Mouse (Mus musculus): Measurements from ENCODE around the gene Bbof1. TPM values are rescaled to one million over a fixed set of nuclear protein-coding genes. Genes with fewer than 3 reads are reported as not detected.
A peak's percentile ranks its signal among the peaks of the same experiment; 100 is the strongest.

Bbof1 gene
- total RNA-seq, 4 experiments from 2014 or later, result 5.8 to 8.9 (median 6.2) TPM

DNA sequence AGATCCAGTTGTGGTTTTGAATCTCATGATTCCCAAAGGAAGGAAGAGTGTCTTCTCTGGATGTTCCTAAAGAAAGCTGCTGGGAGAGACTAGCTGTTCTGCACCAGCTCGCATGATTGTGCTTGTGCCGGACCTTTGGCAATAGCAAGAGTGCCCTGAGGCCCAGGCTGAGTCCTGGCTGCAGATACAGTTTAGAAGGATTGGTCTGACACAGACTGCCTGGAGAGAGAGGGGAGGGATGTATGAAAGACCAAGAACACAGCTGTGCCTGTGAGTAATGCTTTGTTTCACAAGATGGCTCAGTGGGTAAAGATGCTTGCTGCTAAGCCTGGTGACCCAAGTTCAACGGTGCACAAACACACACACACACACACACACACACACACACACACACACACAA, 54.0 kb downstream of the Bbof1 start:
- DNase-seq (ENCODE audit: low spot score in 2 of 2), result no peak

- no peak for DNase-seq (ENCODE audit: low spot score in 2 of 2)
Measured at GRCm38 (mm10) chr12:84468701-84469100, 59.8 kb downstream of the Bbof1 start.

- no peak for DNase-seq (ENCODE audit: low spot score in 2 of 2)
Measured at GRCm38 (mm10) chr12:84478937-84479336, 70.1 kb downstream of the Bbof1 start.

- no peak for DNase-seq (ENCODE audit: low spot score in 2 of 2)
Measured at GRCm38 (mm10) chr12:84481251-84481650, 72.4 kb downstream of the Bbof1 start.

DNA sequence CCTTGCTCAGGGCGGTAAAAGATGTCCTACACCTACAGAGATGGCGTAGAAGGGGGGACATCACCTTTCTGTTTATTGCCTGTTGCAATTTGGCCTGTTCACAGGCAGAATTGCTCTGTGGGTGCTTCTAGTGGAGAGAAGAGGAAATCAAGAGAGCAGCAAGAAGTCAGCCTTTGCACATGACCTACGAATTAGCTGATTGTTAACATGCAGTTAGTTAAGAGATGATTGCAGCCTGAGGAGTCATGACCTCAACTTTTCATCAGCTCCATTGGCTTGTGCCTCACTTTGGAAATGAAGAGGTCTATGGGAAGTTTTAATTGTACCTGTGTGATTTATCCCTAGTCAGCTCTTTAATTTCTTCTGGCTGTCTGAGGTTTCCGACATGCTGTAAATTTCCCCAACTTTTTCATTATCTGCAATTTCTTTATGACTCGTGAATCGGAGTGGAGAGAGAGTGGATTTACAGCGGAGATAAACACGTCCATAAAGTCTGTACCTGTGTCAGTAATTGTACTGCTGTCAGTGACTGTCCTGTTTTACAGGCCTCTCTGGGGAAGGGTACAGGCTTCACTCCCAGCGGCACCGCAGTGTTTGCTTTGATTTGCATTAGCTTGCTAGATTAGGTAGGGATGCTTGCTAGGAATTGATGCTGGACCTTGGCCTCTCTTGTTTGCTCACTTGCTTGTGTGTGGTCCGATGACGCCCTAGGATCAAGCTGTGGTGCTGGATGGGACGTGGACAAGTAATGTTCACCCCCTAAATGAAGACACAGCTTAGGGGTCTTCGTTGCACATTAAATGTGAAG, 74.1 kb downstream of the Bbof1 start:
- DNase-seq (ENCODE audit: low spot score in 2 of 2), result no peak

GRCm38 (mm10) chr12:84487324-84488056, 78.6 kb downstream of the Bbof1 start:
- peak in 1 of 2 experiments; percentile 8 for DNase-seq (ENCODE audit: low spot score in 2 of 2)

Other genes starting within 250 kb of the Bbof1 start
- gene Elmsan1, start 190.2 kb upstream of the Bbof1 start, total RNA-seq (2022), result 10 to 100 TPM; 17.8 to 23.3 (median 20.3) TPM
- 10 to 100 TPM; 37.4 to 42.8 (median 42.2) TPM for gene Ptgr2, start 123.8 kb upstream of the Bbof1 start, total RNA-seq (2022)
- gene Zfp410, start 92.2 kb upstream of the Bbof1 start, total RNA-seq (2022), result 10 to 100 TPM; 30.9 to 40.4 (median 33.1) TPM
- gene Coq6, start 47.4 kb upstream of the Bbof1 start, total RNA-seq (2022), result 10 to 100 TPM; 22.0 to 28.3 (median 25.2) TPM
- gene Fam161b, start 47.2 kb upstream of the Bbof1 start, total RNA-seq (2022), result 10 to 100 TPM; 10.5 to 13.1 (median 12.2) TPM
- 10 to 100 TPM; 23.5 to 29.7 (median 27.0) TPM for gene Entpd5, start within 50 bp of the Bbof1 start, total RNA-seq (2022)
- 10 to 100 TPM; 11.7 to 15.2 (median 13.5) TPM for gene Rnf113a2, start 8.1 kb downstream of the Bbof1 start, total RNA-seq (2022)
- 10 to 100 TPM; 55.8 to 70.5 (median 60.5) TPM for gene Aldh6a1, start 41.9 kb downstream of the Bbof1 start, total RNA-seq (2022)
- 10 to 100 TPM; 23.4 to 29.7 (median 27.4) TPM for gene Lin52, start 42.4 kb downstream of the Bbof1 start, total RNA-seq (2022)
- gene Vsx2, start 160.7 kb downstream of the Bbof1 start, total RNA-seq (2022), result under 1 TPM; 0.17 to 0.39 (median 0.29) TPM
- 10 to 100 TPM in 3 of 4 experiments, 1 to 10 TPM in 1; 10.0 to 11.7 (median 10.9) TPM for gene Abcd4, start 208.3 kb downstream of the Bbof1 start, total RNA-seq (2022)
- under 1 TPM in 3 of 4 experiments, not detected in 1; 0.15 to 0.53 (median 0.28) TPM for gene Vrtn, start 231.9 kb downstream of the Bbof1 start, total RNA-seq (2022)